Mouse (Mus musculus) hindlimb bud, embryonic 11.5 days (tissue): ENCODE measurements around the gene Cd82.

ENCODE experiments used
- DNase-seq: peaks from one replicate; pipeline ENCODE4 v3.0.0-alpha.2; 2012; ENCODE audit warnings: low read depth, low spot score; ENCODE audit errors: extremely low spot score

The Cd82 gene

GRCm38 (mm10) chr2:93462760-93463159, at the start of gene Cd82:
Gene Cd82 (minus strand): TSS chr2:93463140.
- DNase-seq = no peak

- no peak for DNase-seq
Measured at GRCm38 (mm10) chr2:93512130-93512529, 49.2 kb upstream of the Cd82 start.

GRCm38 (mm10) chr2:93510839-93511238, 47.9 kb upstream of the Cd82 start:
- no peak for DNase-seq

GRCm38 (mm10) chr2:93509777-93510750, 47.1 kb upstream of the Cd82 start:
- DNase-seq = no peak

- DNase-seq = no peak
Measured at GRCm38 (mm10) chr2:93505091-93505490, 42.2 kb upstream of the Cd82 start.

- DNase-seq = no peak
Measured at GRCm38 (mm10) chr2:93503353-93503752, 40.4 kb upstream of the Cd82 start.

- DNase-seq = no peak
Measured at GRCm38 (mm10) chr2:93501303-93501702, 38.4 kb upstream of the Cd82 start.

GRCm38 (mm10) chr2:93497221-93497620, 34.3 kb upstream of the Cd82 start:
- no peak for DNase-seq

- no peak for DNase-seq
Measured at GRCm38 (mm10) chr2:93495170-93495569, 32.2 kb upstream of the Cd82 start.

GRCm38 (mm10) chr2:93493541-93493940, 30.6 kb upstream of the Cd82 start:
- no peak for DNase-seq

- DNase-seq = peak; percentile 83
Measured at GRCm38 (mm10) chr2:93490516-93490915, 27.6 kb upstream of the Cd82 start.

GRCm38 (mm10) chr2:93488911-93489587, 26.1 kb upstream of the Cd82 start:
- no peak for DNase-seq

GRCm38 (mm10) chr2:93485459-93485858, 22.5 kb upstream of the Cd82 start:
- DNase-seq = no peak

- DNase-seq = no peak
Measured at GRCm38 (mm10) chr2:93482036-93482644, 19.2 kb upstream of the Cd82 start.

GRCm38 (mm10) chr2:93478744-93479143, 15.8 kb upstream of the Cd82 start:
- no peak for DNase-seq

GRCm38 (mm10) chr2:93477519-93477918, 14.6 kb upstream of the Cd82 start:
- DNase-seq = no peak

- no peak for DNase-seq
Measured at GRCm38 (mm10) chr2:93476487-93476886, 13.5 kb upstream of the Cd82 start.

- DNase-seq = peak; percentile 83
Measured at GRCm38 (mm10) chr2:93475040-93475439, 12.1 kb upstream of the Cd82 start.

GRCm38 (mm10) chr2:93473915-93474314, 11.0 kb upstream of the Cd82 start:
- no peak for DNase-seq

GRCm38 (mm10) chr2:93470849-93471576, 8.1 kb upstream of the Cd82 start:
- DNase-seq = peak; percentile 73

- no peak for DNase-seq
Measured at GRCm38 (mm10) chr2:93470127-93470526, 7.2 kb upstream of the Cd82 start.
